Mouse (Mus musculus): ENCODE results near the gene Aven.

Gene Aven

DNA sequence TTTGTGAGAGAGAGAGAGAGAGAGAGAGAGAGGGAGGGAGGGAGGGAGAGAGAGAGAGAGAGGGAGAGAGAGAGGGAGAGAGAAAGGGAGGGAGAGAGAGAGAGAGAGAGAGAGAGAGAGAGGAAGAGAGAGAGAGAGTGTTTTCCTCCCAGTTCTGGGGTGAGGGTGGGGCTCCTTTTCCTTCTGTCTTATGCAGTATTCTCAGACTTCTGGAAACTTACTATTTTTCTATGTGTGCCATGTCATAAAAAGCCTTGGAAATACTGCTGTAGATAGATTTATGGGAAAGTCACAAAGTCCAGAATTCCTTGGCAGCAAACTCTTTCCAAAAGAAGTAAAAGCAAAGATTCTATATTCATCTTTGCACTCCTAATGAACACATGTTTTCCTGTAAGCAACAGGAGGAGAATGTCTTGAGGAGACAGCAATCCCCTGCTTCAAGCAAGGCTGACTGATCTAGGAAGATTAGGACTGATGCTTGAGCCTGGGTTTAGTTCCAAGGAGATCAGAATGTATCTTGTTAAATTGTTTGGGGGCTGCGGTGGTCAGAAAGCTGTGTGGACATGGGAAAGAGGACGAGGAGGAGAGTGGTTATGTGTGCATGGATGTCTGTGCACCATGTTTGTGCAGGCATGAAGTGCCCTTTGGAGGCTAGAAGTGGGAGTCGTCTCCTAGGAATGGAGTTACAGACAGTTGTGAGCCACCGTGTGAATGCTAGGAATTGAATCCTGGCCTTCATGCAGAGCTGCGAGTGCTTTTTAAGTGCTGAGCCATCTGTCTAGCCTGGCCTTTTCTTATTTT lies 10.0 kb upstream of the Aven start:
- in situ Hi-C loops (cut with MboI; ENCODE audit: unreplicated experiment in 2 of 2) = loop anchor here (5.0 to 10.0 kb wide), 3 partner anchors 105 to 288 kb away; partner anchors contain the start of genes Gm21985 (in 1 of the 2), Katnbl1 (in 1 of the 2), Nop10 (in 1 of the 2) and Slc12a6 (in 1 of the 2)

DNA sequence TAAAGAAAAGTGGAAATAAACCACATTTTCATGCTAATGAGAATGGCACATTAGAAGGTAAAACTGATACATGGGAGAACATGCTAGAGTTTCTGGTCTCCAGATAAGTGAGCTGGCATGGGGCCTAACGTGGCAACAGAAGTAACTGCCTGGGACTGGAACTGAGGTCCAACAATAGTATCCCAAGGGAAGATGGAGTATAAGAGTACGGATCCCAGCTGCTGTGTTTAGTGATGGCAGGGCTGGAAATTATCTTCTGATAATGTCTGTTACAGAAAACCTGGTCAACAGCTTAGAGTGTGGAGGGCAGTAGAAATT lies 9.5 kb upstream of the Aven start:
- in situ Hi-C loops (cut with MboI; ENCODE audit: unreplicated experiment in 2 of 2) = loop anchor here (5.0 to 10.0 kb wide), 3 partner anchors 106 to 288 kb away; partner anchors contain the start of genes Gm21985 (in 1 of the 2), Katnbl1 (in 1 of the 2), Nop10 (in 1 of the 2) and Slc12a6 (in 1 of the 2)

DNA sequence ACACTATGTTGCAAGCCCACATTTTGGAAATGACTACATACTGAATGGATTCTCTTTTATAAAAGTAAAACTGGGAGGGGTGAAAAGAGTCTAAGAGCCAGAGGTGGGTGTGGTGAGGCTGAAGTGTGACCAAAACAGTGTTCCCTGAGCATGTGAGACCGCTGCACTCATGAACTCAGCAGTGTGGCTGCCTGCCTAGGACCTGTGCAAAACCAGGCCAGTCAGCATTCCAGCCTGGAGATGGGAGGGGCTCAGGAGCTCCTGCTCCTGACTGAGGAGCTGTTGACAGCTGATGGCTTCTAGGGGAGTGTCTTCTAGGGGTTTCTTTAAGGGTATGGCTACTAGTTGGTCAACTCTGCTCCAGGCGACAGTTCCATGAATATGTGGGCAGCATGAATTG lies 7.9 kb upstream of the Aven start:
- in situ Hi-C loops (cut with MboI; ENCODE audit: unreplicated experiment in 2 of 2) = loop anchor here (5.0 to 10.0 kb wide), 3 partner anchors 108 to 290 kb away; partner anchors contain the start of genes Gm21985 (in 1 of the 2), Katnbl1 (in 1 of the 2), Nop10 (in 1 of the 2) and Slc12a6 (in 1 of the 2)

DNA sequence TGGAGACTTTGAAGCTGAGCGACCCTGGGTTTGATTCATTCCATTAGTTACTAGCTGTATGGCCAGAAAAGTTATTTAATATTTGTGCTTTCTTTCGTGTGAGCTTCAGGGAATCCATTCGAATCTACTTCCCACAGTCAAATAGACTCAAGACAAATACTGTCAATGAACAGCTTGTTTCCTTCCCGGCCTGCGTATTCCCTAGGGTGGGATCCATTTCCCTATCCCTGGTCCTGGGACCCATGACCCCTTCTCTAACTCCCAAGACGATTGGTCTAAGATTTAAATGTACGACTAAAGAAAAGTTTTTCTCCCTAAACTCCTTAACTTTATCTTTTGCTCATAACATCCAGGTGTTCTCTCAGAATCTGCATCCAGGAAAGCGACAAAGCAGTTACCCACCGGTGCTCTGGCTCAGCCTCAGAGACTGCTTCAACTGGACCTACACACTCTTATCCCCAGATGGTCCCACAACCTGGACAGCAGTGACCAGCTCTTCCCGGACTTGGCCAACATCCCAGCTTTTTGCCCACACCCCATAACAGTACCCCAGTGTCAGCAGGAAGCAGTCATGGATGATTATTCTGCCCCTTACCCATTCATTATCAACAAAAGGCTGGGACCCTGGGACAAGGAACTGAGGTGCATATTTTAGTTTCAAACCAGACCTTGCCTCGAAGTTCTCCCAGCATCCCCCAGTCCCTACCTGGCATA lies 2.1 kb upstream of the Aven start:
- in situ Hi-C loops (cut with MboI; ENCODE audit: unreplicated experiment in 2 of 2) = no loop called here

DNA sequence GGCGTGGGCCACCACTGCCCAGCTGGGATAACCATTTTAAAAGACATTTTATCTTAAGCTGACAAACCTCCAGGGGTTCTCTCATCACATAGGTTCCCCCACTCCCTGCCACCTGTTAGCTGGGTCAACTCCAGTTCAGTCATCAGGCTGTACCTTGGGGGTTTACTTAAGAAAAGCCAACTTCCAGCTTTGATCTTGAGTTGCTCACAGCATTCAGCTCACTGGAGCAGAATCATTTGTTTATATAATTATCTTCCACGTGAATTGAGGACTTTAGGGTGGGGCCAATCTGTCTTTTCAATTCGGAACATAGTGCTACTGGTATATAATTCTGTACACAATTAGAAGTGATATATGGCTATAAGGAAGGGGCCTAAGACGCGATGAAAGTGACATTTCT lies 1.1 kb upstream of the Aven start:
- in situ Hi-C loops (cut with MboI; ENCODE audit: unreplicated experiment in 2 of 2) = no loop called here

DNA sequence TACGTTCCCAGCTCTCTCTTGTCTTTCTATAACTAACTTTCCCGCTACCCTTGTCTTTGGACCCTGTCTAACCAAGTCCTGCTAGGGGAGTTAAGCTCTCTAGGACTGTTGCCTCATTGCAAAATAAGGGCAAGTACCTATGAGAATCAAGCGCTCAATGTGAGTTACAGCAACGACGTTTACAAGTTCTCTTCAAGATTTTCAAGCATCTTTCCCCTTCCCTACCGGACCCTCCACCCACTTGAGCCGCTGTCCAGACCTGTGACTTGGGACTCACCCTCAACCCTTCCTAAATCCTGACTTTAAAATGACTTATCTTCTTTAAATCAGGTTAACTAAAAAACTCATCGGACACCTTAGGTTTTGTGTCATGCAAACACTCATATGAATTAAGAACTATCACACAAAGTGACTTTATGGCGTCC lies 321 bp upstream of the Aven start:
- in situ Hi-C loops (cut with MboI; ENCODE audit: unreplicated experiment in 2 of 2) = no loop called here

DNA sequence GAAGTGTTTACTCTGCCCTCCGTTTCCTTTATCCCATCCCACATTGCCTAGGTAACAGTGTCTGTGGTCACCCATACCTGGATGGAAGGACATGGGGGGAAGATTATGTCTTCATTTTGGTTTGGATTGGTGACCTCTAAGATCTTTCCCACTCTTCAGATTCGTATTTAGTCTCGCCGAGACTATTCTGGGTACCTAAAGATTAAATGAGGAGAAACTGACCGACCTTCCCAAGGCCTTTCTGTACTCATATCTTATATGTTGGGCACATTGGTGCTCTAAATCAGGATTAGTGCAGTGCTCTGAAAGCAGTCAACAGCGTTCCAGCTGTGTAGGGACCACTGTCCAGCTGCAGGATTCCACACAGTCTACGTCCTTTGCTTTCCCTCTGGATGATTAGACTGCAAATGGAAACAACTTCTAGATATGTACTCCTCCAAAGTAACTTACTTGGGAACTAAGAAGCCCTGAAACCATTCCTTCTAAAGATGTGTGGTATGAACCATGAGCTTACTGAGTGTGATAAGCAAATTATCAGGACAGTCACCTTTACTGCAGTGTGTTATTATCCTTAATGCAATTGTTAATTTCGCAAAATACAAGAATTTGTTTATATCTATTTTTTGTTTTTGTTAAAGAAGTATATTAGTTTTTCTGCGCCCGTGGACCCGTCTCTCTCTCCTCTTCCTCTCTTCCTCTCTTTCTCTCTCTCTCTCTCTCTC lies 936 bp downstream of the Aven start:
- in situ Hi-C loops (cut with MboI; ENCODE audit: unreplicated experiment in 2 of 2) = no loop called here

DNA sequence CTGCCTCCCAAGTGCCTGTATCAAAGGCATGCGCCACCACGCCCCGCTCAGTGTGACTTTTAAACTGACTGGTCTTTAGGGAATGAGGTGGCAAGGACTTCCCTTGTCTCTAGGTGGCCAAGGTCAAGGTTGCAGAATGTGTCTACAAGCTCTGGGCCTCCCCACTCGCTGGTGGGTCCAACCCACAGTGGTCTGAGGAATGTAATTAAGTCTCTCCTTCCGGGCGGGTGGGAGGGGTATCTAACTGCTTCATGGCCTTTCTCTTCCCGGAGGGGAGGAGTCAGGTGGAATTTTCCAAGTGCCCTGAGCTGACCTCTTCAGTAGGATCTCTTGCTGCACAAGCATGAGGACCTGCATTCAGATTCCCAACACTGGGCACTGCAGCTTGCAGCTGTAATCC lies 5.1 kb downstream of the Aven start:
- in situ Hi-C loops (cut with MboI; ENCODE audit: unreplicated experiment in 2 of 2) = no loop called here

DNA sequence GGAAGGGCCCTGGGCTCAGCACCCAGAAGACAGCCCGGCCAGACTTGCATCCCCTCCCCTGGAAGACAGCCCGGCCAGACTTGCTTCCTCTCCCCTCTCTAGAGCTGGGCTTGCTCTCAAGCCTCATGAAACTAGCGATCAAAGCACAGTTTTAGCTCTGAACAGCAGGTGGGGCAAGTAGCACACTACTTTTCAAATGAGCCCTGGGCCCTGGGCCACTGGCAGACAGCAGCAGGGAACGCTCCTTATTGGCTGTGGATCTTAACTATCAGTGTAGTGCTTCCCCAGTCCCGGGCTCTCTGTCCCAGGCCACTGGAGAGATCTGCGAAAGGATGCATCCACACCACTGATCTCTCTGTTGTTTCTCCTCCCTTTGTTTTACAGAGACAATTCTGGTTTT lies 8.4 kb downstream of the Aven start:
- in situ Hi-C loops (cut with MboI; ENCODE audit: unreplicated experiment in 2 of 2) = loop anchor here in 1 of 2 experiments (25.0 kb wide), 2 partner anchors 811 to 1336 kb away; partner anchors contain the start of genes Arhgap11a and Scg5

DNA sequence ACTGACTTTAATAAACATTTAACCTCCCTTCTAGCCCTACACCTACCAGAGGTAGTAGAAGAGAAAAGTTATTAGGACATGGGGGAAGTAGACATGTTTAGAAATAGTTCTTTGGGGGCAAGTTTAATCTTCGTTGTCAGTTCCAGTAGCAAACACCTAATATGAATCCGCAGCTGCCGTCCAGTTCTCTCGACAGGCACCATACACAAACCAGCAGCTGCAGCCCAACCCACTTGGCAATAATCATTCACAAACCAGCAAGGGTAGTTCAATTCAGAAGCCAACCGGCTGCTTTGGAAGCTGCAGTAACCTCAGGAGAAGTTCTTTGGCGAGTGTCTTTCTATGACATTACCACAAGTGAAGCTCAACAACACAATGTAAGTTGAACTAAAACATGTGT lies 11.2 kb downstream of the Aven start:
- in situ Hi-C loops (cut with MboI; ENCODE audit: unreplicated experiment in 2 of 2) = loop anchor here in 1 of 2 experiments (25.0 kb wide), 2 partner anchors 808 to 1333 kb away; partner anchors contain the start of genes Arhgap11a and Scg5

DNA sequence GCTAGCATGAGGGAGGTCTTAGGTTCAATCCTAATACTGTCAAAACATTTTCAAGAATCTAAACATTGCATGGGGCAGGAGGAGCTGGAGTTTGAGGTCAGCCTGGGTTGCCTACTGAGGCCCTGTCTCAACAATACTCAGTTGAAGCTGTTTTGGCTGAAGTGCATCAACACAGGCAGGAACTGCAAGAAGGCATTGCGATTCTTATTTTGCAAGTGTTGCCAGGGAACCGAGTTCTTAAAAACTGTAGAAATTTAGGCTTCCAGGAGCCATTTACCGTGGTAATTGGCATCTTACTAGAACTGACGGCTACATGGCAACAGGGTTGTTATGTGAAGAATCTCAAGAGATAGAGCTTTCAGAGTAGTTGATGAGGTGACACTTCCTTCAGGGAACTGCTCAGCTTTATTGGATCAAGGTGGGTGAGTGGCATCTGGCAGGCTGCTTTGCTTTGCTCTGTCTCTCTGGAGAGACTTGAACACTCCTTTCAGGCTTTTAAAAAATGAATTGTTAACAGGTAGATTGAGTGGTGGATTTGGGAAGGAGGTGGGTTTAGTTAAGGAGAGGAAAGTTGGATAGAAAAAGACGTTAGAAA lies 14.2 kb downstream of the Aven start:
- in situ Hi-C loops (cut with MboI; ENCODE audit: unreplicated experiment in 2 of 2) = loop anchor here in 1 of 2 experiments (25.0 kb wide), 2 partner anchors 805 to 1330 kb away; partner anchors contain the start of genes Arhgap11a and Scg5

DNA sequence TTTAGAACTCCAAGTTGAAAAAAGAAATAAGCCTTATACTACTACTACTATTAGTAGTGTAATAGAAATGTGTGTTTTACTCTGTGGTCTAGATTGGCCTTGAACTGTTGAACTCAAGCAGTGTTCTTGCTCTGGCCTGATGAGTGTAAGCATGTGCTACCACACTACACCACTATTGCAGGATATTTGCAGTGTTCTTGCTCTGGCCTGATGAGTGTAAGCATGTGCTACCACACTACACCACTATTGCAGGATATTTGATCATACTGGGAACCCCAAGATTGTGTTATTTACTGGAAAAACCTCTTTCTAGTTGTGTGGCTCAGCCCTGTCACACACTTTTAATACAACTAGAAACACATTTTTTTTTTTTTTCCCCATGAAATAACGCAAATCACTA lies 14.7 kb downstream of the Aven start:
- in situ Hi-C loops (cut with MboI; ENCODE audit: unreplicated experiment in 2 of 2) = loop anchor here in 1 of 2 experiments (25.0 kb wide), 2 partner anchors 805 to 1330 kb away; partner anchors contain the start of genes Arhgap11a and Scg5

DNA sequence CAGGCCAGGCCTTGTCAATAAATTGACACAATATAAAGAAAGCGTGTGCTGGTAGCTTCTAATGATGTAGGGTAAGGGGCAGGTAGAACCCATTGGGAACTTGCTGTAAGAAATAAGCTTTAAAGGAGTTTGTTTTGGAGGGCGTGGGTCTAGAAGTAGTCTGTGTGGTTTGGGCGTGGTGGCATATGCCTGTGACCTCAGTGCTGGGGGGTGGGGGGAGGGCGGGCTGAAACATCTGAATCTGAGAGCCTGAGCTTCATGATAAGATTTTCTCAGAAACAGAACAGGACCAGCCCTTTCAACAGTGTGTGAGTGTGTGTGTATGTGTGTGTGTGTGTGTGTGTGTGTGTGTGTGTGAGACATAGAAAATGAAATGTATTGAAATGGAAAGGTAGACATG lies 17.4 kb downstream of the Aven start:
- in situ Hi-C loops (cut with MboI; ENCODE audit: unreplicated experiment in 2 of 2) = loop anchor here in 1 of 2 experiments (25.0 kb wide), 2 partner anchors 802 to 1327 kb away; partner anchors contain the start of genes Arhgap11a and Scg5

DNA sequence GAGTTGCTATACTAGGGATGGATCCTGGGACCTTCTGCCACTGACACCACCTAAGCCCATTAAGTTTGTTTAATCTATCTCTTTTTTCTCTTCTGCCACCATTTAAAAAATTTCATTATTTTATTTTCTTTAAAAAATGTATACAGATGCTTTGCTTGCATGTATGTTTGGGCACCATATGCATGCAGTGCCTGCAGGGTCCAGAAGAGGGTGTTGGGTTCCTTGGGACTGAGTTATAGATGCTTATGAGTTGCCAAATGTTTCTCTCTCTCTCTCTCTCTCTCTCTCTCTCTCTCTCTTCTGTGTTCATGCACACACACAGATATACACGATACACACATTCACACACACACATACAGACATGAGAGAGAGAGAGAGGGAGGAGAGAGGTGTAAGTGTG lies 20.3 kb downstream of the Aven start:
- in situ Hi-C loops (cut with MboI; ENCODE audit: unreplicated experiment in 2 of 2) = loop anchor here in 1 of 2 experiments (25.0 kb wide), 2 partner anchors 799 to 1324 kb away; partner anchors contain the start of genes Arhgap11a and Scg5

DNA sequence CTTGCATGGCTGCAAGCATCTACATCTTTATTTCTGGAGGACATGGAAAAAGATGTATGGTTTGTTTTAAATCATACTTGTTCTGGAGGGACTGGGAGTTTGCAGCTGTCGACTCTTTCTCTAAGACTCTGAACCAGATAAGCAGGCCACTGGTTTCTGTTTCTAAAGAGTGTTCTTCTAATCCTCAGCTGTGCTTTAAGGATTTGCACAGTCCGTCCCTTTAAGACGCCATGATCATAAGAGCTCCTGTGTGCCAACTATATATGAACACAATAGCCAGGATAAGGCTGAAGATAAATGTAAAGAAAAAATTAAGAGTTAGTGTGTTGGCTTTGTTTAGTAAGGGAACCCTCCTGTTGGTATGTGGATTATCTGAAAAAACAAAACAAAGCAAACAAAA lies 24.0 kb downstream of the Aven start:
- in situ Hi-C loops (cut with MboI; ENCODE audit: unreplicated experiment in 2 of 2) = loop anchor here in 1 of 2 experiments (25.0 kb wide), 2 partner anchors 796 to 1321 kb away; partner anchors contain the start of genes Arhgap11a and Scg5

DNA sequence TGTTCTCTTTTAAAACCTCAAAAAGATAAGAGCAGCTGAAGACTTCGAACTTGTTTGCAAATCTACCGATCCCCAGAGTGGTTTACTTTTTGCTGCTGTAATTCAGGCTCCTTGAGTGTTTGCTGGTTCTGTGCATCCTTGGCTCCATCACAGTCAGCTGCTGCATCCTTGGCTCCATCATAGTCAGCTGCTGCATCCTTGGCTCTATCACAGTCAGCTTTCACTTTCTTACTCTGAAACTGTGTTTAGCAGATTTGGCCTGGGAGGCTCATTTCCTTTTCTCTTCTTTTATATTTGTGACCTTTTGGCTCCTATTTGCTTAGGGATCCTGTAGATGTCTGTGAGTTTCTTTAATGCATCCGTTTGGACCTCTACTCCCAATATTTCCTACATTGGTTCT lies 24.5 kb downstream of the Aven start:
- in situ Hi-C loops (cut with MboI; ENCODE audit: unreplicated experiment in 2 of 2) = loop anchor here in 1 of 2 experiments (25.0 kb wide), 2 partner anchors 795 to 1320 kb away; partner anchors contain the start of genes Arhgap11a and Scg5

DNA sequence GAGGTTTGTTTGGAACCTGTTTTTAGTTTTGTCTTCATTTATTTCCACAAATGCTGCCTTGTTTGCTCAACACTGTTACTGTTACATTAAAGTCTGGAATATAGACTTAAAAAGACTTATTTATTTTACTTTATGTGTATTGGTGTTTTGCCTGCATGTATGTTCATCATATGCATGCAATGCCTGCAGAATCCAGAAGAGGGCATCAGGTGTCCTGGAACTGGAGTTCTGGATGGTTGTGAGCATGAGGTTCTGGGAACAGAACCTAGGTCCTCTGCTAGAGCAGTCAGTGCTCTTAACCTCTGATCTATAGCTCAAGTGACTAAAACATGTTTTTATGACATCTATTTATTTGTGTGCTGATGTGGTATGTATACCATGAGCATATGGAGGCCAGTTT lies 25.8 kb downstream of the Aven start:
- in situ Hi-C loops (cut with MboI; ENCODE audit: unreplicated experiment in 2 of 2) = loop anchor here in 1 of 2 experiments (25.0 kb wide), 2 partner anchors 794 to 1319 kb away; partner anchors contain the start of genes Arhgap11a and Scg5

DNA sequence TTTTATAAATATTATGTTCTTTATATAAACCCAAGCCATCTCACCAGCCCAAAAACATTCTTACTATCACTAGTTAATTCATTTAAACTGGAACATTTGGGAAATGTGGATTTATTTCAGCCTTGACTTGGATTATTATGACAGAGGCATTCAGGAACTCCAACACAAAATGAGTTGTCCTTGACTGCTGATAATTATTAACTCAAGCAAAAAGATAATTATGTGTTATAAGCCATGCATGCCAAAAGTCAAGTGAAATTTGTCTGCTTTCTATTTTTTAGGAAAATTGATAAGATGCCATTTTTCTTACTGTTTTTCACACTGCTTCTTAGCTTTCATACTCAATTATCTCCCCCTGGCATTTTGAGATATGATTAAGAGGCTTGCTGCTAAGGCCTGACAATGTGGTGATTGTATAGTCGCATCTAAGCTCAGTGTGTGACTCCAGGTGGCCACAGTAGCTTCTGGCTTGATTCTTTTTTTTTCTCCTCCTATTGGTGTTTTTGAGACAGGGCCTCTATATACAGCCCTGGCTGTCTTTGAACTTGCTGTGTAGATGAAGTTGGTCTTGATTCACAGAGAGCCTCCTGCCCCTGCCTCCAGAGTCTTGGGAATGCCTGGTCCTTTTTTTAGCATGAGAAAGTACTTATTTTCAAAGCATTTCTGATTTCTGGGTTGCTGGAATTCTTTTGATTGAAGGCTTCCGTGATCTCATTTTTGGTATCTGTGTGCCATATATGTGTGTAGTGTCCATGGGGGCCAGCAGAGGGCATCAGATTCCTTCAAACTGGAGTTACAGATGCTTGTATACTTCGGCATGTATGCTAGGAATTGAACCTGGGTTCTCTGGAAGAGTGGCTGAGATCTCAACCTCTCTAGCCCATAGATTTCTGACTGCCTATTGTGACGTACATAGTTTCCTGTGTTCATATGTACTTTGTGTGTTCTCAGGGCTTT lies 28.0 kb downstream of the Aven start:
- in situ Hi-C loops (cut with MboI; ENCODE audit: unreplicated experiment in 2 of 2) = loop anchor here in 1 of 2 experiments (25.0 kb wide), 2 partner anchors 791 to 1316 kb away; partner anchors contain the start of genes Arhgap11a and Scg5
